ENCODE assay signal across 9 mouse cellular contexts in the genomic region with DNA sequence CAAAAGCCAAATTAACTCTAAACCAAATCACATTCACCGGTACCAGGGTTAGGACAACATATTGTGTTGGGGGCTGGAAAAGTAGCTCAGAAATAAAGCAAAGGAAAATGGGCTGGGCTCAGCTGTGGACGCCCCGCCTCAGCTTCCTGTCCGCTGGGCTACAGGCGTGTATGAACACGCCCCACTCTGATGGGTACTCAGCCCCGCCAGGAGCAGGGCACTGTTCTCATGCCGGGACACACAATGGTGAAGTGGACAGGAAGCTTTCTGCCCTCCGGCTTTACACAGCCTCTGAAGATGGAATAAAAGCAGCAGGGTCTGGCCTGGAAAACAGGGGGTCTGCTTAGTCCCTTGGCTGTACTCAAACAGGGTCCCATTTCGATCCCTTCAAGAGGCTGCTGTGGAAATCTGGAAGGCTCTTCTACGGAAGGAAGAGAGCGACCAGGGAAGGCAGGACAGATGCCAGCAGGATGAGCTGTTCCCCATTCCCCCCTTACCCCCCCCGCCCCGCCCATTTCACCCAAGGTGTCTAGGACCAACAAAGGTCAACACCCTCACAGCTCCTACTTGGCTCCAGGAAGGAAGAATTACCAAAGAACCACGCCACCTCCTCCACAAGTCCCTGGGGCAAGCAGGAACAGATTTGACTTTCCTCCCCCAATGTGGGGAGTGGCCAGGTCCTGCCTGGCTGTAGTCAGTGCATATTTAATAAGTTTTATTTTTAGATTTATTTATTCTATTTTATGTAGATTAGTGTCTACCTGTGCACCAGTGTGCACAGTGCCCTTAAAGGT. TPM values are rescaled to one million over a fixed set of nuclear protein-coding genes. Genes with fewer than 3 reads are reported as not detected.
DNase-seq lines count a peak whose midpoint lies in the region; ATAC-seq lines count a peak whose summit lies in the region.
"Had no signal": no experiment of that assay in that cellular context is flagged by ENCODE, and none has a peak within 500 bp of the region (broad histone marks: within the 10 kb centered on the region; RNA-seq: fewer than 3 reads in every experiment).

No protein-coding gene starts in this region.

- H3K27me3 ChIP-seq in hindbrain, embryonic 13.5 days = no peaks in the 10 kb centered on the region
- H3K27me3 ChIP-seq in hindbrain, embryonic 16.5 days (replicated peaks; ENCODE audit: control insufficient read depth, insufficient read depth, low read length) = no peaks in the 10 kb centered on the region
- no peaks in the 10 kb centered on the region for H3K27me3 ChIP-seq in limb, embryonic 10.5 days (ENCODE audit: low read depth, poor library complexity, severe bottlenecking)
- H3K27me3 ChIP-seq in neural tube, embryonic 13.5 days = no peaks in the 10 kb centered on the region

- no peaks in the 10 kb centered on the region for H3K9me3 ChIP-seq in hindbrain, embryonic 13.5 days
- H3K9me3 ChIP-seq in hindbrain, embryonic 16.5 days (ENCODE audit: control insufficient read depth, low read length) = no peaks in the 10 kb centered on the region
- no peaks in the 10 kb centered on the region for H3K9me3 ChIP-seq in limb, embryonic 10.5 days (replicated peaks)
- H3K9me3 ChIP-seq in neural tube, embryonic 13.5 days = no peaks in the 10 kb centered on the region

- no peak overlapping the region for H3K9ac ChIP-seq in hindbrain, embryonic 13.5 days
- H3K9ac ChIP-seq in hindbrain, embryonic 16.5 days (ENCODE audit: low read depth, low read length) = no peak overlapping the region
- no peak overlapping the region for H3K9ac ChIP-seq in neural tube, embryonic 13.5 days
- H3K9ac ChIP-seq: liver, embryonic 14.5 days had no signal

- no peaks in the 10 kb centered on the region for H3K36me3 ChIP-seq in hindbrain, embryonic 13.5 days
- no peaks in the 10 kb centered on the region for H3K36me3 ChIP-seq in hindbrain, embryonic 16.5 days (ENCODE audit: control insufficient read depth, insufficient read depth, low read length)
- H3K36me3 ChIP-seq in limb, embryonic 10.5 days = peaks cover 27% of the 10 kb centered on the region
- H3K36me3 ChIP-seq in neural tube, embryonic 13.5 days = no peaks in the 10 kb centered on the region

- no peak overlapping the region for H3K4me3 ChIP-seq in hindbrain, embryonic 13.5 days
- H3K4me3 ChIP-seq in hindbrain, embryonic 16.5 days (ENCODE audit: low read length) = no peak overlapping the region
- no peak overlapping the region for H3K4me3 ChIP-seq in limb, embryonic 10.5 days
- H3K4me3 ChIP-seq in neural tube, embryonic 13.5 days = no peak overlapping the region

- no peak for ATAC-seq in hindbrain, embryonic 13.5 days (ENCODE audit: low FRiP score)
- ATAC-seq in hindbrain, embryonic 16.5 days = no peak
- ATAC-seq in neural tube, embryonic 13.5 days (ENCODE audit: low read depth) = 0 out of 2 replicates have a peak, but pooled peaks have one; percentile 33

- DNase-seq in heart, adult 9 months (ENCODE audit: low spot score in 2 of 2) = peak; percentile 27 to 29
- no peak for DNase-seq in limb, embryonic 10.5 days (ENCODE audit: low spot score)
- DNase-seq in cerebellum, postnatal 10 days = no peak
- no peak for DNase-seq in cerebellum, adult 18-20 months
- DNase-seq in layer of hippocampus, postnatal 10 days (ENCODE audit: low spot score in 2 of 2) = no peak

- H3K4me2 ChIP-seq in hindbrain, embryonic 13.5 days = no peak overlapping the region
- no peak overlapping the region for H3K4me2 ChIP-seq in hindbrain, embryonic 16.5 days (ENCODE audit: low read length)
- 0 out of 2 replicates have a peak overlapping the region, but pooled peaks have one; percentile 11 for H3K4me2 ChIP-seq in neural tube, embryonic 13.5 days

- 68% methylated on average over 15 of the region's 15 CpGs for WGBS in hindbrain, embryonic 13.5 days
- WGBS in hindbrain, embryonic 16.5 days = 64% methylated on average over 15 of the region's 15 CpGs
- 67% methylated on average over 15 of the region's 15 CpGs for WGBS in limb, embryonic 10.5 days
- WGBS in neural tube, embryonic 13.5 days = 48% methylated on average over 15 of the region's 15 CpGs

- peaks cover 53% of the 10 kb centered on the region for H3K4me1 ChIP-seq in hindbrain, embryonic 13.5 days (replicated peaks)
- H3K4me1 ChIP-seq in hindbrain, embryonic 16.5 days (ENCODE audit: control insufficient read depth, insufficient read depth, low read depth, low read length) = peaks cover 8% of the 10 kb centered on the region
- H3K4me1 ChIP-seq in limb, embryonic 10.5 days = peaks cover 65% of the 10 kb centered on the region
- peaks cover 76% of the 10 kb centered on the region for H3K4me1 ChIP-seq in neural tube, embryonic 13.5 days (replicated peaks)

- peak overlapping the region; percentile 23; the same call in 1 of the 2 replicates for H3K27ac ChIP-seq in hindbrain, embryonic 13.5 days
- H3K27ac ChIP-seq in hindbrain, embryonic 16.5 days (ENCODE audit: low read depth, low read length) = no peak overlapping the region
- H3K27ac ChIP-seq in limb, embryonic 10.5 days = peak overlapping the region; percentile 57; the same call in 1 of the 2 replicates
- H3K27ac ChIP-seq in neural tube, embryonic 13.5 days (replicated peaks) = 0 out of 2 replicates have a peak overlapping the region, but pooled peaks have one; percentile 5
- H3K27ac ChIP-seq: liver, embryonic 14.5 days had no signal

RNA-seq across cellular contexts. Expression of gene Ptk7, which starts 19.4 kb away (rescaled TPM):
- polyA plus RNA-seq in hindbrain, embryonic 13.5 days (2015; fragmentation: Nextera tagmentation; extraction: Ambion mirVana) = 39.9 and 40.7 TPM in 2 replicates
- 25.9 and 36.1 TPM in 2 replicates for polyA plus RNA-seq in hindbrain, embryonic 16.5 days (2015; fragmentation: Nextera tagmentation; extraction: Ambion mirVana)
- polyA plus RNA-seq in limb, embryonic 10.5 days (2016; fragmentation: Nextera tagmentation; extraction: Ambion mirVana) = 102 and 142 TPM in 2 replicates
- 38.7 and 41.3 TPM in 2 replicates for polyA plus RNA-seq in neural tube, embryonic 13.5 days (2015; fragmentation: Nextera tagmentation; extraction: Ambion mirVana)
- total RNA-seq in layer of hippocampus, postnatal 10 days (2021) = 10 to 100 TPM; 16.4 to 18.9 TPM

RNA-seq across cellular contexts. Expression of gene Klc4, which starts 35.9 kb away (rescaled TPM):
- polyA plus RNA-seq in hindbrain, embryonic 13.5 days (2015; fragmentation: Nextera tagmentation; extraction: Ambion mirVana) = 45.1 and 45.9 TPM in 2 replicates
- 32.3 and 34.1 TPM in 2 replicates for polyA plus RNA-seq in hindbrain, embryonic 16.5 days (2015; fragmentation: Nextera tagmentation; extraction: Ambion mirVana)
- 23.6 and 28.8 TPM in 2 replicates for polyA plus RNA-seq in limb, embryonic 10.5 days (2016; fragmentation: Nextera tagmentation; extraction: Ambion mirVana)
- 41.8 and 45.3 TPM in 2 replicates for polyA plus RNA-seq in neural tube, embryonic 13.5 days (2015; fragmentation: Nextera tagmentation; extraction: Ambion mirVana)
- 10 to 100 TPM; 13.4 to 14.0 TPM for total RNA-seq in layer of hippocampus, postnatal 10 days (2021)

RNA-seq across cellular contexts. Expression of gene Mrpl2, which starts 36.1 kb away (rescaled TPM):
- 73.5 and 75.6 TPM in 2 replicates for polyA plus RNA-seq in hindbrain, embryonic 13.5 days (2015; fragmentation: Nextera tagmentation; extraction: Ambion mirVana)
- polyA plus RNA-seq in hindbrain, embryonic 16.5 days (2015; fragmentation: Nextera tagmentation; extraction: Ambion mirVana) = 64.5 and 73.7 TPM in 2 replicates
- polyA plus RNA-seq in limb, embryonic 10.5 days (2016; fragmentation: Nextera tagmentation; extraction: Ambion mirVana) = 140 and 144 TPM in 2 replicates
- polyA plus RNA-seq in neural tube, embryonic 13.5 days (2015; fragmentation: Nextera tagmentation; extraction: Ambion mirVana) = 63.2 and 70.1 TPM in 2 replicates
- 10 to 100 TPM; 52.4 to 54.0 TPM for total RNA-seq in layer of hippocampus, postnatal 10 days (2021)

RNA-seq across cellular contexts. Expression of gene Cul7, which starts 40.2 kb away (rescaled TPM):
- polyA plus RNA-seq in hindbrain, embryonic 13.5 days (2015; fragmentation: Nextera tagmentation; extraction: Ambion mirVana) = 40.0 and 41.2 TPM in 2 replicates
- 39.9 and 45.4 TPM in 2 replicates for polyA plus RNA-seq in hindbrain, embryonic 16.5 days (2015; fragmentation: Nextera tagmentation; extraction: Ambion mirVana)
- 40.3 and 48.0 TPM in 2 replicates for polyA plus RNA-seq in limb, embryonic 10.5 days (2016; fragmentation: Nextera tagmentation; extraction: Ambion mirVana)
- polyA plus RNA-seq in neural tube, embryonic 13.5 days (2015; fragmentation: Nextera tagmentation; extraction: Ambion mirVana) = 40.0 and 41.7 TPM in 2 replicates
- 10 to 100 TPM; 33.6 to 35.0 TPM for total RNA-seq in layer of hippocampus, postnatal 10 days (2021)

RNA-seq across cellular contexts. Expression of gene Srf, which starts 53.9 kb away (rescaled TPM):
- polyA plus RNA-seq in hindbrain, embryonic 13.5 days (2015; fragmentation: Nextera tagmentation; extraction: Ambion mirVana) = 4.6 and 4.8 TPM in 2 replicates
- polyA plus RNA-seq in hindbrain, embryonic 16.5 days (2015; fragmentation: Nextera tagmentation; extraction: Ambion mirVana) = 3.5 and 3.6 TPM in 2 replicates
- 8.3 and 9.0 TPM in 2 replicates for polyA plus RNA-seq in limb, embryonic 10.5 days (2016; fragmentation: Nextera tagmentation; extraction: Ambion mirVana)
- polyA plus RNA-seq in neural tube, embryonic 13.5 days (2015; fragmentation: Nextera tagmentation; extraction: Ambion mirVana) = 4.7 and 5.4 TPM in 2 replicates
- total RNA-seq in layer of hippocampus, postnatal 10 days (2021) = 10 to 100 TPM; 46.4 to 53.9 TPM

Comparison
In these comparisons a context has a peak if more than half of its experiments do, and no peak if none do; other contexts are left out.
1. DNase-seq: peak in heart, adult 9 months (2 of 2); none in limb, embryonic 10.5 days (single experiment), cerebellum, postnatal 10 days (0 of 2), cerebellum, adult 18-20 months (0 of 2) and layer of hippocampus, postnatal 10 days (0 of 2).